Comparison of ENCODE assay signal across 22 mouse cellular contexts in the genomic region with DNA sequence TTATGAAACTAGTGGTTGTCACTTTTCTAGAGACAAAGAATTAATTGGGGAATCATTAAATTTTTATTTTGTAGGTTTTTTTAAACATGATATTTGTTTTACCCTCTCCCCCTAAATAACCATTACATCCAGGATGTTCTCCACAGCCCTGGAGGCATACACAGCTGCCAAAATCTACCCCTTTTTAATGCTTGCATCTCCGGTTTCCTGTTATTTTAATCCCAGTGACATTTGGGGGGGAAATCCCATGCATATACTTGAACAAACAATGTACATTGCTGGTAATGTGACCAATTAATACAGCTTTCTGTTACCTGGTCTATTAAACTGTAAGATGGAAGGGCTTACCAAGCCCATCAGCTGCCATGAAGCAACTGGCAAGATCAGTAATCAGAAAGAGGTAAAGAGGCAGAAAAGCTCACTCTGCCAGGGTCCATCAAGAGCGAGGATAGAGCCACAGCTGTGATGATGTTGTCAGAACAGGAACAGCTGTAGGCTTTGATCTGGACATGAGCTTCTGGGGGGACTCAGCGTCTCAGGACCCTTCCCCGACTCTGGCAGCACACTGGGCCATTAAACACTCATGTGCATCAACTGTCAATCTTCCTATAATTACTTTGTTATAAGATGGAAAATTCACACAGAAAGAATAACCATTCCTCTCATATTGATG. TPM values are rescaled to one million over a fixed set of nuclear protein-coding genes. Genes with fewer than 3 reads are reported as not detected.
DNase-seq lines count a peak whose midpoint lies in the region; ATAC-seq and TF ChIP-seq lines count a peak whose summit lies in the region.
"Had no signal": no experiment of that assay in that cellular context is flagged by ENCODE, and none has a peak within 500 bp of the region (broad histone marks: within the 10 kb centered on the region; RNA-seq: fewer than 3 reads in every experiment).

No protein-coding gene starts in this region.

- peaks cover 2% of the 10 kb centered on the region for H3K79me2 ChIP-seq in heart, adult 2 months (replicated peaks; ENCODE audit: control insufficient read depth, insufficient read depth, low read length)

- no peak for DNase-seq in forebrain, embryonic 11.5 days (ENCODE audit: low spot score)
- DNase-seq in heart, adult 11 months, result peak; percentile 62
- DNase-seq in heart, adult 2 months, result no peak
- DNase-seq in midbrain, embryonic 11.5 days (ENCODE audit: low spot score, missing footprints), result peak; percentile 77
- no peak for DNase-seq in midbrain, embryonic 10.5 days (ENCODE audit: low spot score)
- DNase-seq in hindbrain, postnatal 0 days (ENCODE audit: low spot score), result no peak
- DNase-seq: adrenal gland, postnatal 10 days; cerebellum, adult 11-12 months; cerebellum, adult 9-10 months; cerebellum, postnatal 36 days; gastrocnemius, adult 2 months; gastrocnemius, postnatal 25 days had no signal

- no peaks in the 10 kb centered on the region for H3K9me3 ChIP-seq in forebrain, embryonic 13.5 days (replicated peaks)
- H3K9me3 ChIP-seq in forebrain, embryonic 11.5 days (ENCODE audit: control insufficient read depth, low read length), result no peaks in the 10 kb centered on the region
- no peaks in the 10 kb centered on the region for H3K9me3 ChIP-seq in midbrain, embryonic 11.5 days (ENCODE audit: control insufficient read depth, low read length)
- no peaks in the 10 kb centered on the region for H3K9me3 ChIP-seq in midbrain, embryonic 10.5 days (replicated peaks)
- no peaks in the 10 kb centered on the region for H3K9me3 ChIP-seq in hindbrain, postnatal 0 days (ENCODE audit: low read length)
- H3K9me3 ChIP-seq: embryonic facial prominence, embryonic 15.5 days; heart, embryonic 15.5 days; hindbrain, embryonic 10.5 days had no signal

- intact Hi-C loops in heart, adult 2 months (cut with DNase I), result loop anchor here (5.0 kb wide), 1 partner anchor 39 kb away; the partner anchor contains the start of gene Lama4

- H3K4me1 ChIP-seq in forebrain, embryonic 13.5 days, result peaks cover 4% of the 10 kb centered on the region; the same call in 1 of the 2 replicates
- H3K4me1 ChIP-seq in forebrain, embryonic 11.5 days (replicated peaks; ENCODE audit: control insufficient read depth, insufficient read depth, low read length), result no peaks in the 10 kb centered on the region
- H3K4me1 ChIP-seq in heart, adult 2 months (ENCODE audit: control insufficient read depth, insufficient read depth, low read length), result peaks cover 3% of the 10 kb centered on the region
- H3K4me1 ChIP-seq in midbrain, embryonic 11.5 days (ENCODE audit: control insufficient read depth, insufficient read depth, low read length), result no peaks in the 10 kb centered on the region
- no peaks in the 10 kb centered on the region for H3K4me1 ChIP-seq in midbrain, embryonic 10.5 days
- H3K4me1 ChIP-seq in hindbrain, postnatal 0 days (ENCODE audit: insufficient read depth, low read length), result no peaks in the 10 kb centered on the region
- H3K4me1 ChIP-seq: hindbrain, embryonic 10.5 days had no signal

- no peak for TF ChIP-seq EP300 in heart, adult 2 months (IDR thresholded peaks at IDR 0.05; ENCODE audit: insufficient read depth, low read depth, low read length)

- no peak overlapping the region for H3K4me2 ChIP-seq in forebrain, embryonic 13.5 days
- H3K4me2 ChIP-seq in forebrain, embryonic 11.5 days (ENCODE audit: low read depth, low read length, severe bottlenecking), result no peak overlapping the region
- H3K4me2 ChIP-seq in midbrain, embryonic 11.5 days, result no peak overlapping the region
- H3K4me2 ChIP-seq in hindbrain, postnatal 0 days (ENCODE audit: low read depth, low read length), result no peak overlapping the region
- H3K4me2 ChIP-seq: embryonic facial prominence, embryonic 15.5 days; heart, embryonic 11.5 days; heart, embryonic 15.5 days; hindbrain, embryonic 14.5 days had no signal

- TF ChIP-seq POLR2A in heart, adult 2 months (IDR thresholded peaks at IDR 0.05; ENCODE audit: insufficient read depth, low read depth, low read length), result no peak

- TF ChIP-seq CTCF in heart, adult 2 months (IDR thresholded peaks at IDR 0.05), result no peak
- no peak for TF ChIP-seq CTCF in hindbrain, postnatal 0 days (IDR thresholded peaks at IDR 0.05; ENCODE audit: low read depth)

- H3K27me3 ChIP-seq in forebrain, embryonic 13.5 days, result no peaks in the 10 kb centered on the region
- H3K27me3 ChIP-seq in forebrain, embryonic 11.5 days (ENCODE audit: control insufficient read depth, insufficient read depth, low read length), result no peaks in the 10 kb centered on the region
- H3K27me3 ChIP-seq in heart, adult 2 months (ENCODE audit: control insufficient read depth, insufficient read depth, low read length), result no peaks in the 10 kb centered on the region
- no peaks in the 10 kb centered on the region for H3K27me3 ChIP-seq in midbrain, embryonic 11.5 days (ENCODE audit: control insufficient read depth, insufficient read depth, low read length)
- H3K27me3 ChIP-seq in midbrain, embryonic 10.5 days (ENCODE audit: low read depth, poor library complexity, severe bottlenecking), result no peaks in the 10 kb centered on the region
- H3K27me3 ChIP-seq in hindbrain, postnatal 0 days (ENCODE audit: insufficient read depth, low read length), result no peaks in the 10 kb centered on the region
- H3K27me3 ChIP-seq: embryonic facial prominence, embryonic 15.5 days; heart, embryonic 15.5 days had no signal

- H3K9ac ChIP-seq in forebrain, embryonic 13.5 days, result no peak overlapping the region
- H3K9ac ChIP-seq in forebrain, embryonic 11.5 days (ENCODE audit: low read length), result no peak overlapping the region
- H3K9ac ChIP-seq in heart, adult 2 months (ENCODE audit: low read depth, low read length), result no peak overlapping the region
- no peak overlapping the region for H3K9ac ChIP-seq in midbrain, embryonic 11.5 days (ENCODE audit: low read length)
- no peak overlapping the region for H3K9ac ChIP-seq in hindbrain, postnatal 0 days (replicated peaks; ENCODE audit: low read length)
- H3K9ac ChIP-seq: embryonic facial prominence, embryonic 15.5 days; heart, embryonic 15.5 days; hindbrain, embryonic 14.5 days had no signal

- H3K36me3 ChIP-seq in forebrain, embryonic 13.5 days (ENCODE audit: poor library complexity, severe bottlenecking), result no peaks in the 10 kb centered on the region
- no peaks in the 10 kb centered on the region for H3K36me3 ChIP-seq in forebrain, embryonic 11.5 days (ENCODE audit: control insufficient read depth, insufficient read depth, low read length)
- peaks cover 25% of the 10 kb centered on the region for H3K36me3 ChIP-seq in heart, adult 2 months (ENCODE audit: control insufficient read depth, insufficient read depth, low read length)
- H3K36me3 ChIP-seq in midbrain, embryonic 11.5 days (ENCODE audit: control insufficient read depth, insufficient read depth, low read length), result no peaks in the 10 kb centered on the region
- no peaks in the 10 kb centered on the region for H3K36me3 ChIP-seq in midbrain, embryonic 10.5 days
- H3K36me3 ChIP-seq in hindbrain, postnatal 0 days (ENCODE audit: insufficient read depth, low read length), result no peaks in the 10 kb centered on the region
- H3K36me3 ChIP-seq: hindbrain, embryonic 10.5 days had no signal

- WGBS in forebrain, embryonic 13.5 days, result 62% methylated on average over 4 of the region's 4 CpGs
- WGBS in forebrain, embryonic 11.5 days, result 82% methylated on average over 4 of the region's 4 CpGs
- 64% methylated on average over 4 of the region's 4 CpGs for WGBS in heart, adult 2 months
- 81% methylated on average over 4 of the region's 4 CpGs for WGBS in midbrain, embryonic 11.5 days
- 76% methylated on average over 4 of the region's 4 CpGs for WGBS in midbrain, embryonic 10.5 days
- 52% methylated on average over 4 of the region's 4 CpGs for WGBS in hindbrain, postnatal 0 days

- no peak overlapping the region for H3K27ac ChIP-seq in forebrain, embryonic 13.5 days
- no peak overlapping the region for H3K27ac ChIP-seq in forebrain, embryonic 11.5 days (ENCODE audit: low read depth, low read length)
- H3K27ac ChIP-seq in heart, adult 2 months, result no peak overlapping the region; the same call in 1 of the 2 replicates
- no peak overlapping the region for H3K27ac ChIP-seq in midbrain, embryonic 11.5 days (ENCODE audit: low read depth, low read length)
- H3K27ac ChIP-seq in midbrain, embryonic 10.5 days (replicated peaks), result no peak overlapping the region
- no peak overlapping the region for H3K27ac ChIP-seq in hindbrain, postnatal 0 days
- H3K27ac ChIP-seq: gastrocnemius, adult 2 months; hindbrain, embryonic 10.5 days; hindbrain, embryonic 14.5 days had no signal

- H3K4me3 ChIP-seq in forebrain, embryonic 13.5 days, result no peak overlapping the region
- no peak overlapping the region for H3K4me3 ChIP-seq in forebrain, embryonic 11.5 days (ENCODE audit: low read depth, low read length)
- H3K4me3 ChIP-seq in heart, adult 2 months, result no peak overlapping the region
- no peak overlapping the region for H3K4me3 ChIP-seq in midbrain, embryonic 11.5 days (ENCODE audit: low read depth, low read length)
- no peak overlapping the region for H3K4me3 ChIP-seq in midbrain, embryonic 10.5 days
- no peak overlapping the region for H3K4me3 ChIP-seq in hindbrain, postnatal 0 days (ENCODE audit: low read length)
- H3K4me3 ChIP-seq: embryonic facial prominence, embryonic 15.5 days; erythroblast, embryonic 14.5 days; gastrocnemius, adult 2 months; heart, embryonic 15.5 days; hindbrain, embryonic 10.5 days had no signal

- peak; percentile 57; the same call in 1 of the 2 replicates for ATAC-seq in forebrain, embryonic 13.5 days
- no peak for ATAC-seq in forebrain, embryonic 11.5 days (replicated peaks; ENCODE audit: low FRiP score)
- ATAC-seq in midbrain, embryonic 11.5 days (ENCODE audit: low FRiP score), result no peak
- ATAC-seq in hindbrain, postnatal 0 days, result no peak
- ATAC-seq: intestine, embryonic 16.5 days had no signal

RNA-seq across cellular contexts. Expression of gene Lama4, which starts 41.3 kb away (rescaled TPM):
- polyA plus RNA-seq in forebrain, embryonic 13.5 days (2015; fragmentation: Nextera tagmentation; extraction: Ambion mirVana), result 11.2 and 13.3 TPM in 2 replicates
- 13.9 and 16.5 TPM in 2 replicates for polyA plus RNA-seq in forebrain, embryonic 11.5 days (2014; fragmentation: Nextera tagmentation; extraction: Ambion mirVana)
- 10 to 100 TPM; 51.8 to 55.4 TPM for total RNA-seq in heart, adult 2 months (2021)
- 40.7 and 52.7 TPM in 2 replicates for polyA plus RNA-seq in heart, adult 2 months (2012; rRNA removed)
- 14.8 and 17.1 TPM in 2 replicates for polyA plus RNA-seq in midbrain, embryonic 11.5 days (2014; fragmentation: Nextera tagmentation; extraction: Ambion mirVana)
- polyA plus RNA-seq in midbrain, embryonic 10.5 days (2016; fragmentation: Nextera tagmentation; extraction: Ambion mirVana), result 10.8 and 13.9 TPM in 2 replicates
- 19.9 and 31.9 TPM in 2 replicates for total RNA-seq in hindbrain, postnatal 0 days (2014; rRNA removed)
- 13.6 and 16.7 TPM in 2 replicates for polyA plus RNA-seq in hindbrain, postnatal 0 days (2015; fragmentation: Nextera tagmentation; extraction: Ambion mirVana)
- total RNA-seq: granulocyte monocyte progenitor cell, adult 5-6 weeks; MEL had no signal
- polyA plus RNA-seq: erythroblast, embryonic 14.5 days had no signal

Comparison
In these comparisons a context has a peak if more than half of its experiments do, and no peak if none do; other contexts are left out.
1. DNase-seq: peak in heart, adult 11 months (single experiment) and midbrain, embryonic 11.5 days (single experiment); none in forebrain, embryonic 11.5 days (single experiment), heart, adult 2 months (0 of 2), midbrain, embryonic 10.5 days (single experiment) and hindbrain, postnatal 0 days (single experiment).